Mouse (Mus musculus): ENCODE results near the gene D430042O09Rik. TPM values are rescaled to one million over a fixed set of nuclear protein-coding genes. Genes with fewer than 3 reads are reported as not detected.

D430042O09Rik gene
- polyA plus RNA-seq, 1 experiment from 2014 or later: 5.3 TPM

DNA sequence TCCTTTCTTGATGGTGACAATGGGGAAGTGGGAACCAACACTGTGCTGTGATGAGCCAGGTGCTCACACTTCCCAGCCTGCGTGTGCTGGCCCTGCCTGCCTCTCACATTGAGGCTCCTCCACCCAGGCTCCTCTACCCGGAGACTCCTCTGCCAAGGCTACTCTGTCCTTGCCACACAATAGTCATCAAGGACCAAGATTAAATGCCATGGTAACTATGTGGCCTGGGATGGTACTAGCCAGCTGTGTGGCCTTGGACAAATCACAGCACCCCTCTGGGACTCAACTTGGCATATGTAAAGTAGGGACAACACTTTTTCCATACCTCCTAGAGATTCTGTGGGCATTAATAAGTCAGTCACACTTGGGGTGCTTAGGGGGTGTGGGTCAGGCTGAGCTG is 192.2 kb downstream of the D430042O09Rik start:
- Histone ChIP-seq H3K27me3 (replicated peaks; ENCODE audit: control insufficient read depth, insufficient read depth, low read length) (no peaks in the 10 kb centered on the region), H3K4me1 (ENCODE audit: control insufficient read depth, insufficient read depth, low read length) (no peaks in the 10 kb centered on the region), H3K27ac (ENCODE audit: low read depth, low read length) (no peak overlapping the region), H3K36me3 (ENCODE audit: control insufficient read depth, insufficient read depth, low read length) (no peaks in the 10 kb centered on the region), H3K9me3 (replicated peaks; ENCODE audit: control insufficient read depth, low read length) (no peaks in the 10 kb centered on the region), H3K9ac (ENCODE audit: low read length) (no peak overlapping the region), H3K4me2 (ENCODE audit: low read length) (no peak overlapping the region), H3K4me3 (ENCODE audit: low read depth, low read length) (no peak overlapping the region)
- 70% methylated on average over 2 of the region's 2 CpGs for WGBS
- no peak for DNase-seq (ENCODE audit: low spot score)
- no peak; the same call in 1 of the 2 replicates for ATAC-seq

GRCm38 (mm10) chr7:125900386-125901161 is 192.9 kb downstream of the D430042O09Rik start:
- no peak overlapping the region for H3K27ac ChIP-seq (ENCODE audit: low read depth, low read length)
- no peak for ATAC-seq
- 57% methylated on average over 13 of the region's 13 CpGs for WGBS

GRCm38 (mm10) chr7:125920801-125921200 is 213.1 kb downstream of the D430042O09Rik start:
- Histone ChIP-seq H3K27ac (ENCODE audit: low read depth, low read length) (no peak overlapping the region), H3K4me1 (ENCODE audit: control insufficient read depth, insufficient read depth, low read length) (no peaks in the 10 kb centered on the region), H3K4me2 (ENCODE audit: low read length) (no peak overlapping the region), H3K4me3 (ENCODE audit: low read depth, low read length) (no peak overlapping the region), H3K9me3 (replicated peaks; ENCODE audit: control insufficient read depth, low read length) (no peaks in the 10 kb centered on the region), H3K36me3 (ENCODE audit: control insufficient read depth, insufficient read depth, low read length) (no peaks in the 10 kb centered on the region), H3K27me3 (replicated peaks; ENCODE audit: control insufficient read depth, insufficient read depth, low read length) (no peaks in the 10 kb centered on the region), H3K9ac (ENCODE audit: low read length) (no peak overlapping the region)
- ATAC-seq: no peak
- WGBS: 81% methylated on average over 5 of the region's 5 CpGs
- no peak for DNase-seq (ENCODE audit: low spot score)

More at GRCm38 (mm10) chr7:125900386-125901161, 192.9 kb downstream of the D430042O09Rik start:
- H3K4me2 ChIP-seq (ENCODE audit: low read length): no peak overlapping the region
- peak; percentile 5 for DNase-seq (ENCODE audit: low spot score)
- H3K36me3 ChIP-seq (ENCODE audit: control insufficient read depth, insufficient read depth, low read length): no peaks in the 10 kb centered on the region
- no peak overlapping the region for H3K9ac ChIP-seq (ENCODE audit: low read length)
- H3K4me1 ChIP-seq (ENCODE audit: control insufficient read depth, insufficient read depth, low read length): no peaks in the 10 kb centered on the region
- H3K4me3 ChIP-seq (ENCODE audit: low read depth, low read length): no peak overlapping the region
- H3K9me3 ChIP-seq (replicated peaks; ENCODE audit: control insufficient read depth, low read length): no peaks in the 10 kb centered on the region
- H3K27me3 ChIP-seq (replicated peaks; ENCODE audit: control insufficient read depth, insufficient read depth, low read length): no peaks in the 10 kb centered on the region

- H3K4me1 ChIP-seq (ENCODE audit: control insufficient read depth, insufficient read depth, low read length): no peaks in the 10 kb centered on the region
- no peak overlapping the region for H3K9ac ChIP-seq (ENCODE audit: low read length)
- DNase-seq (ENCODE audit: low spot score) (no peak), ATAC-seq (no peak)
- no peaks in the 10 kb centered on the region for H3K36me3 ChIP-seq (ENCODE audit: control insufficient read depth, insufficient read depth, low read length)
- no peak overlapping the region for H3K4me3 ChIP-seq (ENCODE audit: low read depth, low read length)
- WGBS: 85% methylated on average over 5 of the region's 5 CpGs
- no peak overlapping the region for H3K4me2 ChIP-seq (ENCODE audit: low read length)
- H3K27me3 ChIP-seq (replicated peaks; ENCODE audit: control insufficient read depth, insufficient read depth, low read length): no peaks in the 10 kb centered on the region
- H3K27ac ChIP-seq (ENCODE audit: low read depth, low read length): no peak overlapping the region
- H3K9me3 ChIP-seq (replicated peaks; ENCODE audit: control insufficient read depth, low read length): no peaks in the 10 kb centered on the region
Measured at GRCm38 (mm10) chr7:125924044-125924443, 216.4 kb downstream of the D430042O09Rik start.

Other genes with a start within 250 kb of the D430042O09Rik start
- 129 and 149 TPM in 2 replicates for gene Nsmce1, start 216.3 kb upstream of the D430042O09Rik start, polyA plus RNA-seq (2014; fragmentation: Nextera tagmentation; extraction: Ambion mirVana)
- 1.1 and 2.5 TPM in 2 replicates for gene Il4ra, start 155.8 kb upstream of the D430042O09Rik start, polyA plus RNA-seq (2014; fragmentation: Nextera tagmentation; extraction: Ambion mirVana)
- 0.17 and 0.22 TPM in 2 replicates for gene Il21r, start 104.5 kb upstream of the D430042O09Rik start, polyA plus RNA-seq (2014; fragmentation: Nextera tagmentation; extraction: Ambion mirVana)
- 33.5 and 41.0 TPM in 2 replicates for gene Gtf3c1, start 108 bp upstream of the D430042O09Rik start, polyA plus RNA-seq (2014; fragmentation: Nextera tagmentation; extraction: Ambion mirVana)

Measured in forebrain, embryonic 14.5 days (tissue).